Mouse (Mus musculus): ENCODE data around the gene Tmtc2.

Tmtc2 gene

DNA sequence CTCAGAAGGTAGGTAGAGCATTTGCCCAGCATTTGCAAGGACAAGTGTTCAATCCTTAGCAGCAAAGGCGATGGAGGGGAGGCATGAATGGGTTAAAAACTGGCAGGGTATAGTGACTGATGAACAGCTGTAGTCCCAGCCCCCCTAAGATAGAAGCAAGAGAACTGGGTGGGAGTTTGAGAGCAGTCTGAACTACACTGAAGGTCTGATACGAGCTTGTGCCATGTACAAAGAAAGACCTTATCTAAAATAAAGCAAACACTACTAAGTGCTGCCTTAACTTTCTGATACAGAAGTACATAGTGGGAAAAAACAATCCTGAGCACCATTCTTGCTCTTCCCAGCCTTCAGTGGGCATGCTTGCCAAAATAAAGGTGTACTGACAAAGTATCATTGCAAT lies 20.1 kb downstream of the Tmtc2 start:
- DNase-seq (ENCODE audit: extremely low read depth, insufficient read length, low spot score) = no peak

DNA sequence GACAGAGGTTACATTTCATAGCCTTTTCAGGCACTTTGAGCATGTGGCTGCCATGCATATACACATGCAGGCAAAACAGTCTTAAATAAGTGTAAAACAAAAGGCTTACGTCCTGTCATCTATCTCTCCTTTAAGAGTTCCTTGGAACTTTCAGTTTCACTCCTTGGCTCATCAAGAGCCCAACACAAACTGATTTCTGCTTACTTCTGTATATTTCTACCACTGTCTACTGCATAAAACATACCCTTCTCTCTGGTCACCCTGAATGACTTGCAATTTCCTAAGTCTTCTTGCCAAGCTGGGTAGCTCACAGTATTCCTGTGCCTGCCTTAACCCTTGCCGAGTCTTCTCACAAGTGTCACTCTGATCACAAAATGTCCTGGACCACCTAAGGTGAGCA lies 26.2 kb downstream of the Tmtc2 start:
- DNase-seq (ENCODE audit: extremely low read depth, insufficient read length, low spot score) = no peak

DNA sequence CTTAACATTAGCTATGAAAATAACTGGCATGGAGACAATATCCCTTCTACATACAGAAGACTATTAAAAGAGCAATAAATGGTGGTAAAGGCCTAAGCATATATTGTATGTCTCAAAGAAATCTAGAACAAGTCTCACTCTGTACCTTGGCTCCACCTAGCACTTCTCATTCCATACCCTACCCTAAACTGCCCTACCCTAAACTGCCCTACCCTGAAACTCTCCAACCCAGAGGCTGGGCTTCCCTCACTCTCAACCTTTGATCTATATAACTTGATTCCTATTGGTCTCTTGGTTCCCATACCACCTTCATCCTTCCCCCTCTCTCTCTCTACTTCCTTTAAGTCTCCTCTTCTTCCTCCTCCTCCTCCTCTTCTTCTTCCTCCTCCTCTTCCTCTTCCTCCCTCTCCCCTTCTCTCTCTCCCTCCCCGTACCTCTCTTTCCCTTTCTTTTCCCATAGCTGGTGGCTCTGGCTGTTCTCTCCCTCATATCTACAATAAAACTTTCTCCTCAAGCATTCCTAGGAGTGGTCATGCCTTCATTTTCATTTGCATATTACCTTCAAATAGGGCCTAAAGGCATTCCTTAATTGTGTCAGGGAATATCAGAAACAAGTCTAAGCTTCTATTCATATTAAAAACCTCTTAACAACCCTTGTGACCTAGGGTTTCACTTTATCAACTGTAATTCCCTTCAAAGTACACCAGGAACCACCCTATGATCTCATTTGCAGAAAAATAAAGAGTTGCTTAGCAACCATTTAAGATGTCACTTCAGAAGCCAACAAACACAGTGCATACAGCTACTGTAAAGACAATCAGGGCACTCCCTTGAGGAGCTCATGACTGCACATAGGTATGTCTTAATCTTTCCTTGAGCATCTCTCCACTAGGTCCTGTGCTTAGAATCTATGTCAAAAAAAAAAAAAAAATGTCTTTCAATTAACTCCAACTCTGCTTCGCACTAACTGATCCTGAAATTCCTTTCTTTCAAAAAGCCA lies 29.9 kb downstream of the Tmtc2 start:
- DNase-seq (ENCODE audit: extremely low read depth, insufficient read length, low spot score) = no peak

DNA sequence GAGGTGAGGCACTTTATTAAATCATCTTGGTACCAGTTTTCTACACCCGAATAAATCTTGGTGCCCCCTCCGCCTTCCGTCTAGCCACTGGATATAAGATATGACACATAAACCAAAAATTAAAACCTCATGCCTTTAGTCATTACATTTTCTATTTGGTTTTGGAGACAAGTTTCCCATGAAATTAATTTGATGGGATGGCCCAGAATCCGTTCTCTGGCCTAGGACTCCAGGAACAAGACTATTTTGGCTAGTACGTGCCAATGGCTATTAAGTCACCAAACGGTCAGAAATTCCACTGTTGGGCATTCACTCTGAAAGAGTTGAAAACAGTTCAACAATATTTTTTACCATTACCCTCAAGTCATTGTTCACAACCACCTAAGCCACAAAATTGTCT lies 32.2 kb downstream of the Tmtc2 start:
- no peak for DNase-seq (ENCODE audit: extremely low read depth, insufficient read length, low spot score)

DNA sequence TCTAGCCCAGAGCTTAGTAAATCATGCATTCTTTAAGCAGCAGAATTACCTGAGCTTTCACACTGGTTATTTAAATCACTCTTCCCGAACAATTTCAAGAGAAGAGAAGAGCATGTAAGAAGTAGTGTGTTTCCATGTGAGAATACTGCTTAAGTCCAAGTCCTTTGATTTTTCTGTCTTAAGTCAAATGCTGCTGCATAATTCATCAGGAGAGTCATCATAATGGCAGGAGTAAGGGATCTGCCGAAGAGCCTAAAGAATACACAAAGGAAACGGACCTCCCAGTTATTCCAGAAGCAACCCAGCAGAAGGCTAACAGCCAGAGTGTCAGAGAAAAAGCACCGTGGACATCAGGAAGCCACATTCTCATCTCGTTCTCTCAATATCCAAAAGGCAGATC lies 34.6 kb downstream of the Tmtc2 start:
- no peak for DNase-seq (ENCODE audit: extremely low read depth, insufficient read length, low spot score)

DNA sequence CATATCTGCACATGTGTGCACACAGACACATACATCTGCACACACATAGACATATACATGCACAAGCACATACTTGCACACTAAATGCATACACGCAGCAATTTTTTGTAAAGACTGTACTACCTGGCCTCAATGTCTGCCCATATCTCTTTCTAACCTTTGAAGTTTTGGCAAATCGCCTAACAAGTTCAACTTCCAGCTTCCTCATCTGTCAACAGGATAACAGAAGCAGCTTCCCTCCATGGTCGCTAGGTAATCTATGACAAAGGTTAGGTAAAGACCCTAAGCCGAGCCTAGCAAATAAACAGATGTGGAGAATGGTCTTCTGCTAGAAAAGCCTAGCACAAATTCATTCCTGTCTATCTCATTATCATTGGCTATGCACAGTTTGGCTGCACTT lies 37.3 kb downstream of the Tmtc2 start:
- no peak for DNase-seq (ENCODE audit: extremely low read depth, insufficient read length, low spot score)

DNA sequence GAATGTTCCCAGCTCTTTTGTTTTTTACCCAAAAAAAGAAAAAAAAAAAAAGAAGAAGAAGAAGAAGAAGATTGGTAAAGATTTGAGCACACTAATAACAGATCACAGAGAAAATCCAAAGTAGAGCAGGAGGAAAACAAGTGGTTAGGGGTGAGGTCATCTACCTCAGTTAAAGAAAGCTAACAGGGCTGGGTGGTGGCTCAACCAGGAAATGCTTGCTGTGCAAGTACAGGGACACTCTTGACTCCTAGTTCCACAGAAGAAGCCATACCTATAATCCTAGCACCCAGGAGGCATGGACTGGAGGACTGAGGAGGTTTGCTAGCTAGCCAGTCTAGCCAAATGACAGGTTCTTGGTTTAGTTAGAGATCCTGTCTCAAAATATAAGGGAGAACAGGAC lies 38.4 kb downstream of the Tmtc2 start:
- DNase-seq (ENCODE audit: extremely low read depth, insufficient read length, low spot score) = no peak

DNA sequence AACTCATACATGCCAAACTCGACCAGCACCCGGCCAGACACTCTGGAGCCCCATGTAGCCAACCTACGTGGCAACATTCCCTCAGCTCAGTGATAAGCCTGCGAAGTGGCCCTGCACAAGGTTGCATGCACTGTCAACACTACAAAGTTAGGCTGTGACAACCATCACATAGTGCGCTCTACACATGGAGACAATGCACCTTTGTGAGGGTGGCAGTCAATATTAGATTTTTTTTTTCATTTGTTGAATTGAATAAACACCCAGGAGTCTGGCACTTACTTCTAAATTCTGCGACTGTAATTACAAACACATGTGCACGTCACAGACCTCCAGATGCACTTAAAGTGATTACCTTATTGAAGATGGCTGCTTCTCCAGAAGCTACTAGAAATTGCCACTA lies 41.5 kb downstream of the Tmtc2 start:
- no peak for DNase-seq (ENCODE audit: extremely low read depth, insufficient read length, low spot score)

DNA sequence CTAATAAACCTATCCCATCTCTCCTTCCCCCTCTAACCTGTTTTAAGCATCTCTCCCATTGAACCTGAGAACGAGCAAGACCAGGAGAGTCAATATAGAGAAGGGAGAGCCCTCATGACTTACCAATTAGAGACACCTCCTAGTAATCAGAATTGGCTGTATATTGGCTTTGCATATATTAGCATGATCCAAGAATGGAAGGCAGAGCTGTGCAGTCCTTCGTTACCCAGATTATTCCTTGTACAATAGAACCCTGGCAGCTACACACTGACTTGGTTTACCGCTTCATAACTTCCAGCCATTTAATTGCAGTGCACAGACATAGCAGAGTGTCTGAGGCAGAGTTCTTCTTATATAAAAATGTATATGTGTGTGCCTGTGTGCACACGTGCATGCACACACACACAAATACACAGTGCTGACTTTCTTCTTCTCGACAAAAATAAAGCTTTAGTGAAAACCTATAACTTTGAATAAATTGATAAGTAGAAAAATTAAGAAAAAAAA lies 42.2 kb downstream of the Tmtc2 start:
- DNase-seq (ENCODE audit: extremely low read depth, insufficient read length, low spot score) = no peak

DNA sequence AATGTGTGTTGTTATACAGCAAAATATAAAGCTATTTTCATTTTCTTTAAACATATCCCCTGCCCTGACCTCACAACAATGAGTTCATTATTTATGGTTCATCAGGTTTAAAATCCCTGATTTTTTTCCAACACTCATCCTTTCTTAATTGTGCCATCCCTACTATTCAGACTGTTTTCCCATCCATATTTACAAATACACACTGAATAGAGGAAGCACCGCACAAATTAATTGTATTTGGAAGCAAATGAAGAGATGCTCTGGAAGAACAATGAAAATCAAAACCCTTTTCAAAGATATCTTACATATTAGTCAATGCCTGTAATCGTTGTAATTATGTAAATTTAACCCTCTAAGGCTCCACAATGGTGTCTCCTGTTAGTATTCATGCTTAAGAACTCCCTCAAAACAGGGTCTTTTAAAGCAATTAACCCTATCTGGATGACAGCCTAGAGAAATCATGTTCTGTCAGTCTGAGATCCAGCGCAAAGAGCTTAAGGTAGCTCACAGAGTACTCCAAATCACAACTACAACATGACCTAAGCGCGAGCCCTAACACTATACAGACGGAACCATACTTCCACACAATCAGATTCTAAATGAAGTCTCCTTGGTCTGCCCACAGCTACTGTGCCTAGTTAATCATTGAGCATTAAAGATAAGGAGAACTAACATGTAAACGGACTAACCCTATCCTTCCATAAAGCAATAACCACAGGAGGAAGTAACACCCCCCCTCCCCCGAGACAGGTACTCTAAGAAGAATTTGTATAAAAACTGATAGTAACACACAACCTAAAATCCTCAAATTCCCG lies 43.0 kb downstream of the Tmtc2 start:
- no peak for DNase-seq (ENCODE audit: extremely low read depth, insufficient read length, low spot score)

DNA sequence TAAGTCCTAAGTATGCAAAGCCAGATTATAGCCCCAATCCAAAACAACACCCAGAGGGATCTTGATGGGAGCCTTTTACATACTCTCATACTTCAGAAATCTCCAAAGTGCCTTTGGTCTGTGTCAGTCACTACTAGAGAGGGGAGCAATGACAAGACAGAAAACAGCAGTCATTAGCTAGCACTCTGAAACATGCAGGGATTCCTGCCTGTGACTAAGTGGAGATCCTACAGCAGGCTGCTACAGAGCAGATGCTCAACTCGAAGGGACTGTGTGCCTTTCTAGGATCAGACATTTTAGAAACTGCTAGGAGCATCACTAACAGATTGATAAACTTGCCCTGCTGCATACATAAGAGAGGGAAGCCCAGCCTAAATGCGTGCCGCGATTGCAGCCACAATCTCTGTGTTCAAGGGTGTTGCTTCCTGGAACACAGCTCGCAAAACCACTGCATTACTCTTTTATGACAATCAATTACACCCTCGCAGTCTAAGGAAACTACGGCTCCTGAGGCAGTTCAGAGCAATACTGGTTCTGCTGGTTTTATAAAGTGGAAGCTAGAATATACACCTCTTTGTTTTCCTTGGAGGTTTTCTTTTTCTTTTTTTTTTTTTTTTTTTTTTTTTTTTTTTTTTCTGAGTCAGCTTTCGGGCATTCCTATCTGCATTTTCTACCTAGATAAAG lies 50.7 kb downstream of the Tmtc2 start:
- DNase-seq (ENCODE audit: extremely low read depth, insufficient read length, low spot score) = no peak

DNA sequence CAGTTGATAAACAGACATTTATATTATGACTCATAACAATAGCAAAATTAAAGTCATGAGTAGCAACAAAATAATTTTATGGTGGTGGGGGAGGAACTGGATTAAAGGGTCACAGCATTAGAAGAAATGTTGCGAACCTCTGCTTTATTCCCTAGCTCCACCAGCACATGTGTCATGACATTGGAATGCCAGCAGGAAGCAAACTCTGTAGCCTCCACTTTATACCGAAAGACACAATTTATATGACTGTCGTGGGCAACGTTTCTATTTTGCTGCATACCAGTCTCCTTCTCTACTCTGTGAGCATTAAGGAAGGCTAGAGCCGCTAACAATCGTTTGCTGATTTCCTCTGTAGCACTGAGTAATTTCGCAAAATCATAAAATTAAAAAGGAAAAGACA lies 51.8 kb downstream of the Tmtc2 start:
- DNase-seq (ENCODE audit: extremely low read depth, insufficient read length, low spot score) = no peak

DNA sequence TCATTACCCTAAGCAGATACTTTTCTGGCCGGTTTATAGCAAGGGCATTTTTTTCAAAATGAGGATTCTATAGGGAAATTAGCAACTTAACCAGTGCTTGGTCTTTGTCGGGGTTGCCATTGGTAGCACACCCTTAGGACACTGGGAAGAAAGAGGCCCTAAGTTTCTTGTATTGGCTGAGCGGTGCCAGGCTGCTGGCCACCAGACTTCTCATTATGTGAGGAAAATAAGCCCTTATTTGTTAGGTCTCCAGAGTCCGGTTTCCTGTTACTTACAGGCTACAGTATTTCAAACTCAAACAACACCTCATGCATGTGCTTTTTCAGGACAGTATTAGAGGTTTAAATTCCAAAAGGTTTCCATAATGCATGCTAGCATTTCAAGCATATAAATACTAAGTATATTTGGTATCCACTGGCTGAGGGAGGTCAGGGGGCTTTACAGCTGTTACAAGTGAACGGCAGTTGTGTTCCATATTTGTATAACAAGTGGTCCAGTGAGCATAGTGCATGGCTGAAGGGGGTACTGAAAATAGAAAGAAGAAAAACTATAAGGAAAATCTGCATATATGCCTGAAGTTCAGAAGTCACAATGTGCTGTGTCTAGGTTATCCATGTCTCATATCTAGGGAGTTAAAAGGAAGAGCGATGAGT lies 55.0 kb downstream of the Tmtc2 start:
- DNase-seq (ENCODE audit: extremely low read depth, insufficient read length, low spot score) = no peak

DNA sequence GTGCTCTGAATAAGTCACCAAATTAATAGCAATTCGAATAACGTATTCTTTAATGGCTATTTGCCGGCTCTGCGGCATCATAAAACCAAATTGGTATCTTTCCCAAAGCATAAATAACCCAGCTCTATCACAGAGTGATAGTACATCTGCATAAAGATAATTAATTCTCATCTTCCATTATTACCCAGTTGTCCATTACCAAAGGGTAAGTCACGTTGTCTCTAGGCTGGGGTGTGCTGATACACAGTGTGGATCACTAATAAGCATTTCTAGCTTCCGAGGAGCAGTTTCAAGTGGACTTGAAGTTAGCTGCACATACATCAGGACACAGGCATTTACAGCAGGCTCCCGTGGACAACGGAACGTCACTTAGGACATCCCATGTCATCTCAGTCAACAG lies 56.1 kb downstream of the Tmtc2 start:
- no peak for DNase-seq (ENCODE audit: extremely low read depth, insufficient read length, low spot score)

DNA sequence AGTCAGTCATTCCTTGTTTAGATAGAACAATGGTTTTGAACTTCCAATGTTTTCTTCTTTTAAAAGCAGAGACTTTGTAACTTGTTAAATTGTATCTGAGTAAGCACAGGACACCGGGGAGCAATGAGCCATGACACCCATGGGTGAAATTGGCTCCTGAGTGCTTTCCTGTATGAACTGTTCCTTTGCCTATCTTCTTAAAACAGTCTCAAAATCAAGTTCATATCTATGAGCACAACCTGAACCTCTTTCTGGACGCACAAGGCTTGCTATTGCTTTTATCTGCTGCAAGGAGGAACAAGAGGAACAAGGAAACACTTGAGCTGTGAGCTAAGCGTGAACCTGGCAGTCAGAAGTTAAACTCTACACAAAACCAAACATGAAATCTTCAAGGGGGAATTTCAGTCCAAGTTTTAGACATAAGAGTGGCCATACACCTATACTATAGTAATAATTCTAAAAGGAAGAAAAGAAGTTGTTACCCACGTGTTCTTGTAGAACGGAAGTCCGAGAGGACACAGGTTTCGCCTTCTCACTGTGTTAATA lies 60.4 kb downstream of the Tmtc2 start:
- no peak for DNase-seq (ENCODE audit: extremely low read depth, insufficient read length, low spot score)

DNA sequence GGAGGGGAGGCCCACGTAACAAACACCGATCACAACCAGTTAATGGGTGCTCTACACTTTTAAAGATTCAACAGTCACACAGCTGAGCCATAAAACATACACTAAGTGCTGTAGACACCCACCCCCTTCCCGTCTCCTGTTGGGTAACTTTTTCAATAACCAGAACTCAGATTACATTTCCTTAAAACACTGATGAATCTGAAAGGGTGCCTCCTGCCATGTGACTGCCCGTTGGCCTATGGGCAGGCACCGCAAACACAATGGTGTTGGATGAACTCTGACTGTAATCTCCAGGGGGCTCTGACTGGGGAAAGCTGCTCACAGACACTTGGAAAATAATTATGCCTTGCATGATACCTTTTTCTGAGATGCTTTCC lies 64.4 kb downstream of the Tmtc2 start:
- DNase-seq (ENCODE audit: extremely low read depth, insufficient read length, low spot score) = no peak

DNA sequence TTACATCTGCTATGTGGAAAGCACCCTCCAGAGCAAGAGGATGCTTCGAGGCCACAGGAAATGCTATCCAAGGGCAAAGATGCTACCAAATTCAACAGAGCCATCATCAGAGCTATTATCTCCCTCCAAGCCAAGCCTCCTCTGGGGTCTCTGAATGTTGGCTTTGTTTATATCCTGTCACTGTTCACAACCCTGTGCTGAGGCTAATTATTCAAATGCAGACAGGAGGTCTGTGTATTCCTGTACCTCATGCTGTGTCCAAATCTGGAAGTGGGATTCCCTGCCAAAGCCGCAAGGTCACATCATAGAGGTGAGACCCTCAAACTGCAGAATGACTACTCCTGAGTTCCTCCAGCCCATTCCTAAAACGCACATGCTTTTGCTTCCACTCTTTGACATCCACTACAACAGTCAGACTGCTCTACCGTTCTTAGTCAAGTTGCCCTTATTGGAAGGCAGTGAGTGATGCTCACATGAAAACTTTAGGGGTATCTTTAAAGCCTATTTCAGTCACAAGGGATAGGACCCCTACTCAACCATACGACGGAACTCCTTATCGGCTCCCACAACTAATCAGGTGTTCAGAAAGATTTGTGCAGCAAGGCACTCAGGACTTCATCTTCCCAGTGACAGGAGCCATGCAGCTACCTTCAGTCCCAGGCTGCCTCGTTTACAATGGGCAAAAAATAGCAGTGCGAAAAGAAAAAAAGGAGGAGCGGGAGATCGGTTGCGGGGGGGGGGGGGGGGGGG lies 64.9 kb downstream of the Tmtc2 start:
- DNase-seq (ENCODE audit: extremely low read depth, insufficient read length, low spot score) = no peak

DNA sequence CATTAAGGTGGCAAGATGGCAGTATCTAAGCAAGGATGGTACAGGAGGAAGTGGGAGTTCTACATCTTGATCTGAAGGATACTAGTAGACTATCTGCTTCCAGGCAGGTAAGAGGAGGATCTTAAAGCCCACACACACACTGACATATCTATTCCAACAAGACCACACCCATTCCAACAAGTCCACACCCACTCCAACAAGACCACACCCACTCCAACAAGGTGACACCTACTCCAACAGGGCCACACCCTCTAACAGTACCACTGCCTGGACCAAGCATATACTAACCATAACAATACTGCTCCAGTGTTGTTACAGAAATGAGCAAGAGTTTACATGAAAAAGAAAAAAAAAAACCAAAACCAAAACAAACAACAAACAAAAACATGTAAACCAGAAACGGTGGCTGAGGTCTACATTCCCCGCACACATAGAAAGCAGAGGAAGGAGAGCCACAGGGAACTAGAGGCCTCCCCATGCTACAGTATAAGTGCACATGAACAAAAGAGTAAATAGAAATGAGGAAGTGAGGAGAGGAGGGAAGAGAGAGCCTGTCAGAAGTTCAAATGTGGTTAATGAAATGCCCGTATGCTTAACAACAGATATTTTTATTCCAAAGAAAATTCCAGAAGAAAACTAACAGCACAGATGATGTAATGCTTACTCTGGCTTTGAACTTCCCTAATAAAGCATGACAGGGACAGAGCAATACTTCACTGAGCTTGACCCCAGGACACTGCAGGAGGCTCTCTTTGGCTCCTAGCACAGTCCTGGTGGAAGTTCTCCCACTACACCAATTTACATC lies 66.1 kb downstream of the Tmtc2 start:
- DNase-seq (ENCODE audit: extremely low read depth, insufficient read length, low spot score) = no peak

DNA sequence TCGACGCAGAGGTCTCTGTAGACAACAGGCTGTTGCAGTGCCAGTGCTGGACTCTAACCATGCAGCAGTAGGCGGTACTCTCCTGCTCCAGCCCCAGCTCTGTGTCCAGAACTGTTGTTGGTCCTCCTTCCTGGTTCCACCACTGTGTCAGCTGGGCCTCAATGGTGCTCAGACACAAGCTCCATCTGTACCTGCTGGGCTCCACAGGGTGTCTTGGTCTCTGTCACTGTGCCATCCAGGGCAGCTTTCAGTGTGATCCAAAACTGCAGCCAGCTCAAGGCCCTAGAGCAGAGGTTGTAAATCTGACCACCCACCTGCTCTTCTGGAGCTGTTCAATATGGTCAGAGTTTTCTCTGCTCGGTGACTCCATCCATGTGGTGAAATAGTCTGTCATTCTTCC lies 68.2 kb downstream of the Tmtc2 start:
- no peak for DNase-seq (ENCODE audit: extremely low read depth, insufficient read length, low spot score)

Data from 3134 (cell line).